Mouse (Mus musculus): ENCODE results near the gene Hrct1.

DNA sequence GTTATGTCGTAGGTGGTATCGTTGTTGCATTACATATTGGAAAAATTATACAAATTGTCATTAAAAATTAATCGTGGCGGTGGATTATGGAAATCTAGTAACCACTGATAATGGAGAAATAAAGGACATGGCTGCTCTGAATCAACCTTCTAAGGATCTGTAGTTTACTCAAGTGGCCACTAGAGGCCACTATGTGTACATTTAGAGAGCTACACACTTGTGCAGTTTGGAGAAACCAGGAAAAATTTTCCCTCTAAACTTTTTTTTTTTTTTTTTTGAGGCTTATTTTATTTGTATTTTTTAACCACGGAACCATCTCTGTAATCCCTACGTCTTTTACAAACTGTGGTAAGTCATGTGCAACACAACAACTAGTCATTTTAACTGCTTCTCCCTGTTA, 18.2 kb downstream of the Hrct1 start:
- no peak for TF ChIP-seq CHD2 (IDR thresholded peaks at IDR 0.05; ENCODE audit: low read depth, low read length)
- no peak for TF ChIP-seq MAFK (IDR thresholded peaks at IDR 0.05; ENCODE audit: insufficient read depth, low read depth, low read length)
- TF ChIP-seq HCFC1 (IDR thresholded peaks at IDR 0.05; ENCODE audit: borderline replicate concordance, insufficient read depth, low read length): no peak
- peak; percentile 37; the same call in 1 of the 2 replicates for TF ChIP-seq ZC3H11A (IDR thresholded peaks at IDR 0.05; ENCODE audit: borderline replicate concordance, low read depth, low read length)

Data from ES-E14 (cell line).